Mouse (Mus musculus) E14TG2a.4 (cell line): ENCODE measurements around the gene Map2k4.

Experiments used
- CTCF ChIP-seq: conservative IDR thresholded peaks from 2 replicates; pipeline ENCODE4 v1.5.1; 2014; ENCODE audit warnings: low read length
- POU5F1 ChIP-seq: IDR thresholded peaks from 2 replicates; pipeline ENCODE4 v1.6.1; 2014; ENCODE audit warnings: low read length, borderline replicate concordance

DNA sequence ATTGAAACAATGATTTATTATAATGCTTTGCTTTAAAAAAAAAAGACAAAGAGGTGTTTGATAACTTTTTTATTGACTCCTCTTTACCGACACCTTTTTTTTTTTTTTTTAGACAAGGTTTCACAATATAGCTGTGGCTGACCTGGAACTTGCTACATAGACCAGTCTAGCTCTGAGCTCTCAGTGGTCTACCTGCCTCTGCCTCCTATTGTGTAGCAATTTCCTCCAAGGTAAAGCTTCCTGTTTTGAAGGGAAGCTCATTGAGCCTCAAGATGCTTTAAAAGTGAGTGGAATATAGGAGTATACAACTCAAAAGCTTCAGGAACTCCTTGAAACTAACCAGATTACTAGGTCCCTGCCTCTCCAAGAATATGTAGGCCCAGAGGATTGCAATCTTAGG, 7.8 kb upstream of the Map2k4 start:
- no peak for TF ChIP-seq CTCF
- no peak for TF ChIP-seq POU5F1
